Mouse (Mus musculus) hindbrain, embryonic 11.5 days (tissue): ENCODE data around the gene Spsb2. TPM values are rescaled to one million over a fixed set of nuclear protein-coding genes. Genes with fewer than 3 reads are reported as not detected.

ENCODE experiments used
- ATAC-seq: fragments of 200-750 bp; cut with Nextera tagmentation; 2 replicates; pipeline ENCODE4 v1.8.0; 2017; ENCODE audit warnings: mild to moderate bottlenecking, moderate TSS enrichment, moderate library complexity; ENCODE audit not compliant: low FRiP score
- DNase-seq: peaks from one replicate; pipeline ENCODE4 v3.0.0-alpha.2; 2015; ENCODE audit warnings: low spot score
- H3K27ac ChIP-seq: fragments of 300-500 bp; sonication (generic); 2 replicates; pipeline ENCODE4 v1.5.1; 2014; ENCODE audit warnings: mild to moderate bottlenecking, low read depth, low read length
- H3K27me3 ChIP-seq: fragments of 300-500 bp; sonication (generic); 2 replicates; pipeline ENCODE4 v1.6.1; 2014; ENCODE audit warnings: mild to moderate bottlenecking, low read length, moderate library complexity, mixed read lengths; ENCODE audit not compliant: control insufficient read depth, insufficient read depth
- H3K36me3 ChIP-seq: fragments of 300-500 bp; sonication (generic); 2 replicates; pipeline ENCODE4 v1.6.1; 2014; ENCODE audit warnings: mild to moderate bottlenecking, low read length, moderate library complexity, mixed read lengths; ENCODE audit not compliant: control insufficient read depth, insufficient read depth
- H3K4me1 ChIP-seq: fragments of 300-500 bp; sonication (generic); replicated peaks from 2 replicates; pipeline ENCODE4 v1.6.1; 2014; ENCODE audit warnings: low read length, mixed read lengths; ENCODE audit not compliant: control insufficient read depth, insufficient read depth
- H3K4me2 ChIP-seq: fragments of 300-500 bp; sonication (generic); replicated peaks from 2 replicates; pipeline ENCODE4 v1.6.1; 2014; ENCODE audit warnings: mild to moderate bottlenecking, low read depth, low read length
- H3K4me3 ChIP-seq: fragments of 300-500 bp; sonication (generic); 2 replicates; pipeline ENCODE4 v1.5.1; 2014; ENCODE audit warnings: low read depth, low read length
- H3K9ac ChIP-seq: fragments of 300-500 bp; sonication (generic); 2 replicates; pipeline ENCODE4 v1.6.1; 2014; ENCODE audit warnings: low read depth, low read length
- H3K9me3 ChIP-seq: fragments of 300-500 bp; sonication (generic); 2 replicates; pipeline ENCODE4 v1.6.1; 2016; ENCODE audit warnings: low read length; ENCODE audit not compliant: control insufficient read depth
- WGBS: fragments of 180-500 bp; shearing (Covaris S2); extraction: QIAGEN DNeasy Blood & Tissue Kit; methylation state at CpG from one replicate; pipeline ENCODE4 v1.1.7; 2014; 5-methylcytosine and 5-hydroxymethylcytosine counted together
- polyA plus RNA-seq: library from polyadenylated mRNA; unstranded; fragments of >200 nt; fragmentation: Nextera tagmentation; extraction: Ambion mirVana; gene quantifications from 2 replicates; pipeline ENCODE4 v1.2.1, GENCODE M21; 2014

Gene Spsb2
- 4.8 and 6.7 TPM in 2 replicates for polyA plus RNA-seq

DNA sequence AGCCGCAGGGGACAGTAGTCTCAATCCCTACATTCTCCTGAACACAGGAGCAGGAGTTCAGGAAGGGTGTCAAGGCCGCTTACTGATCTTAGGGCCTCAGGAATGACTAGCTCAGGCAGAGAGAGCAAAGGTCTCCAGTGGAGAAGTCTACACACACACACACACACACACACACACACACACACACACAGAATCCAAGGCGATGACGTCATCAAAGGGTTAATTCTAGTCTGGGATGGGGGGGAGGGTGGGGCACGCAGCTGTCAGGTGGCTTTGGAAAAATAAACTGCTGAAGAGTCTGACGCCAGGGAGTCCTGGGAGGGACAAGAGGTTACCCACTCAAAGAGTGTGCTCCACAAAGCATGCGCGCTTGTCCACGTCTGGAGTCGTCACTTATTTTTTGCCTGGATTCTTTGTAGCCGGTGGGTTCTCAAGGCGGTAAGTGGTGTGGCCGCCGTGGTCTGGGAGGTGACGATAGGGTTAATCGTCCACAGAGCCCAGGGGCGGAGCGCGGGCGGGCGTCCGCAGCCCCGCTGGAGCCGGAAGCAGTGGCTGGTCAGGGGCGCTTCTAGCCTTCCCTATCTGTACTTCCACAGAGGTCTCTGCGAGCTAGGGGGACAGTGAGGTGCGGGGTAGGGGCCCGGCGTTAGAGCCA lies at the start of gene Spsb2:
TSS of gene Spsb2 (plus strand) at position 304 of the 655 bp plus-strand sequence.
- H3K9me3 ChIP-seq, result no peaks in the 10 kb centered on the region
- H3K4me2 ChIP-seq, result peak within 1 kb of the TSS; percentile 98
- ATAC-seq (peak; percentile 56), DNase-seq (peak; percentile 79)
- WGBS, result 3% methylated on average over 29 of the region's 29 CpGs
- H3K36me3 ChIP-seq, result no peaks in the 10 kb centered on the region
- peak within 1 kb of the TSS; percentile 78 for H3K27ac ChIP-seq
- H3K9ac ChIP-seq, result peak within 1 kb of the TSS; percentile 76
- H3K4me1 ChIP-seq, result peaks cover 15% of the 10 kb centered on the region
- no peaks in the 10 kb centered on the region for H3K27me3 ChIP-seq
- peak within 1 kb of the TSS; percentile 54 for H3K4me3 ChIP-seq

DNA sequence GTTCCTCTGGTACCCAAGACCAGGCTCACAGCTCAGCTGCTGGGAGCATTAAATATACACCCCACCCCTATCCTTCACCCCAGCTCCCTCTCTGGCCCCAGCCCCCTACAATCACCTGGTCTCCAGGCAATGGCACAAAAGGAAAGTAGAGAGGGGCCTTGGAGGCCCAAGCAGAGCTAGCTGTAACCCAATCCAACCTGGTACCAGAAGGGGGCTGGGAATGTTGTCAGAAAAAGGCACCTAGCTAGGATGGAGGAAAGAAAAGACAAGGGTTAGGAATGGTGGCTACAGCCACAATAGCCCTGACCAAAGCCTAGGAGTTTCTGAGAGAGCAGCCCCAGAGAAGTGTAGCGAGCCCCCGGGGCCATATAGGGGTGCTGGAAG lies 49.6 kb upstream of the Spsb2 start:
- no peak for ATAC-seq
- 56% methylated on average over 2 of the region's 2 CpGs for WGBS
- no peaks in the 10 kb centered on the region for H3K9me3 ChIP-seq
- H3K4me2 ChIP-seq, result peak overlapping the region; percentile 9; the same call in 1 of the 2 replicates
- H3K27me3 ChIP-seq, result peaks cover 2% of the 10 kb centered on the region; the same call in 1 of the 2 replicates
- H3K36me3 ChIP-seq, result no peaks in the 10 kb centered on the region
- no peak for DNase-seq
- H3K4me3 ChIP-seq, result no peak overlapping the region
- H3K27ac ChIP-seq, result peak overlapping the region; percentile 96; the same call in 1 of the 2 replicates
- H3K9ac ChIP-seq, result no peak overlapping the region
- H3K4me1 ChIP-seq, result peaks cover 7% of the 10 kb centered on the region

- ATAC-seq (no peak), DNase-seq (peak; percentile 84)
- no peaks in the 10 kb centered on the region for H3K36me3 ChIP-seq
- peak overlapping the region; percentile 9; the same call in 1 of the 2 replicates for H3K4me2 ChIP-seq
- no peak overlapping the region for H3K27ac ChIP-seq
- peaks cover 2% of the 10 kb centered on the region; the same call in 1 of the 2 replicates for H3K27me3 ChIP-seq
- peaks cover 7% of the 10 kb centered on the region for H3K4me1 ChIP-seq
- 2% methylated on average over 5 of the region's 5 CpGs for WGBS
- H3K9ac ChIP-seq, result no peak overlapping the region
- H3K4me3 ChIP-seq, result no peak overlapping the region
- no peaks in the 10 kb centered on the region for H3K9me3 ChIP-seq
Observed at GRCm38 (mm10) chr6:124759259-124759658, 49.2 kb upstream of the Spsb2 start.

GRCm38 (mm10) chr6:124765951-124766350 lies 42.5 kb upstream of the Spsb2 start:
- Histone ChIP-seq H3K9me3 (no peaks in the 10 kb centered on the region), H3K4me2 (no peak overlapping the region), H3K4me3 (no peak overlapping the region), H3K9ac (no peak overlapping the region), H3K27me3 (peaks cover 4% of the 10 kb centered on the region), H3K27ac (no peak overlapping the region), H3K4me1 (no peaks in the 10 kb centered on the region; the same call in 1 of the 2 replicates), H3K36me3 (no peaks in the 10 kb centered on the region)
- ATAC-seq (no peak), DNase-seq (no peak)
- WGBS, result 81% methylated on average over 7 of the region's 7 CpGs

DNA sequence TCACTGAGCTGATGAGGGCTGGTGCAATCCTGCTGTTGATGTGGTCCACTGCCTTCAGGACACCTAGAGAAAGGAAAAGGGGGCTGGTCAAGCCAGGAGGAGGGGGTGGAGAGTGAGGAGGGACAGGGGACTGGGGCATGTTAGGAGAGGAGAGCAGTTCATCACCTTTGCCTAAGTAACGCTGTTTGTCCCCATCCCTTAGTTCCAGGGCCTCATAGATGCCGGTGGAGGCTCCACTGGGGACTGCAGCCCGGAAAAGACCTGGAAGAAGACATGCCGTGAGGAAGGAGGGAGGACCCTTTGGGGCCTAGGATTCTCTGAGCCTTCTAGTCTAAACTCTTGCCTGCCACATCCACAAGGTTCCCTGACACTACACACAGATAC lies 40.9 kb upstream of the Spsb2 start:
- no peak for ATAC-seq
- no peaks in the 10 kb centered on the region for H3K36me3 ChIP-seq
- no peak overlapping the region for H3K4me2 ChIP-seq
- no peak overlapping the region for H3K27ac ChIP-seq
- 34% methylated on average over 4 of the region's 4 CpGs for WGBS
- DNase-seq, result no peak
- H3K9ac ChIP-seq, result no peak overlapping the region
- H3K9me3 ChIP-seq, result no peaks in the 10 kb centered on the region
- no peak overlapping the region for H3K4me3 ChIP-seq
- H3K27me3 ChIP-seq, result peaks cover 4% of the 10 kb centered on the region
- H3K4me1 ChIP-seq, result no peaks in the 10 kb centered on the region; the same call in 1 of the 2 replicates

GRCm38 (mm10) chr6:124767920-124768703 lies 40.3 kb upstream of the Spsb2 start:
- 22% methylated on average over 19 of the region's 19 CpGs for WGBS
- H3K27me3 ChIP-seq, result peaks cover 2% of the 10 kb centered on the region; the same call in 1 of the 2 replicates
- H3K4me3 ChIP-seq, result no peak overlapping the region
- no peak for DNase-seq
- ATAC-seq, result peak; percentile 38
- H3K36me3 ChIP-seq, result no peaks in the 10 kb centered on the region
- no peaks in the 10 kb centered on the region; the same call in 1 of the 2 replicates for H3K4me1 ChIP-seq
- no peak overlapping the region for H3K27ac ChIP-seq
- no peaks in the 10 kb centered on the region for H3K9me3 ChIP-seq
- H3K9ac ChIP-seq, result no peak overlapping the region
- H3K4me2 ChIP-seq, result peak overlapping the region; percentile 51; the same call in 1 of the 2 replicates

GRCm38 (mm10) chr6:124768704-124769044 lies 39.8 kb upstream of the Spsb2 start:
- WGBS, result 5% methylated on average over 9 of the region's 9 CpGs
- peak overlapping the region; percentile 51 for H3K4me2 ChIP-seq
- peaks cover 2% of the 10 kb centered on the region; the same call in 1 of the 2 replicates for H3K27me3 ChIP-seq
- H3K4me1 ChIP-seq, result no peaks in the 10 kb centered on the region; the same call in 1 of the 2 replicates
- H3K9me3 ChIP-seq, result no peaks in the 10 kb centered on the region
- no peaks in the 10 kb centered on the region for H3K36me3 ChIP-seq
- no peak overlapping the region for H3K27ac ChIP-seq
- peak overlapping the region; percentile 35 for H3K4me3 ChIP-seq
- peak overlapping the region; percentile 46; the same call in 1 of the 2 replicates for H3K9ac ChIP-seq
- ATAC-seq (no peak; the same call in 1 of the 2 replicates), DNase-seq (no peak)

DNA sequence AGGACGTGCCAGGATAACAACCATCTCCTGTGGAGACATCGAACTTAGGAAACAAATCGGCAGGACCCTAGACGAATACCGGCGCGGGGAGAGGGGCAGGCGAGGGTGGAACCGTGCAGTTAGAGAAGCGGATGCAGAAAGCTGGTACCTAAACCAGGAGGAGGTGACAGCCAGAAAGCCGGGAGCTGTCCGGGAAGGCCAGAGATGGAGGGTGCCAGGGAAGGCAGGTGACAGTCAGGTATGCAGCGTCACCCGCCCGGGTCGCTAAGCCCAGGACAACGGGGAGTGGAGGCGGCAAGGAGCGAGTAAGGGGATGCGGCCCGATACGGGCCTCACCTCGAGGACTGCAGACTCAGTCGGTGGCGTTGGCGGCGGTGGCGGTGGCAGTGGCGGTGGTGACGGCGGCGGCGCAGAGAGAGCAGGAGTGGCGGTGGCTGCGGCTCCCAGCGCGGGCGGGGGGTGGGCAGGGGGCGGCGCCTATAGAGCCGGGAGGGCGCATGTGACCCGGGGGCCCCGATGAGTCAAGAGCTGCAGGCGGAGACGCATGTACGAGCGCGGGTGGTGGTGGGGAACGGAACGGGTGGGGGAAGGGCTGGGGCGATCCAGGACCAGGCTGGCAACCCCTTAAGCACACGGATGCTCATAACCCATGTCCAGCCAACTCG lies 39.2 kb upstream of the Spsb2 start, which contains the start of gene Eno2:
TSS of gene Eno2 (minus strand) at position 573 of the 665 bp plus-strand sequence.
- WGBS, result 1% methylated on average over 42 of the region's 54 CpGs
- no peaks in the 10 kb centered on the region for H3K9me3 ChIP-seq
- peak within 1 kb of the TSS; percentile 51 for H3K4me2 ChIP-seq
- no peaks in the 10 kb centered on the region; the same call in 1 of the 2 replicates for H3K4me1 ChIP-seq
- peak within 1 kb of the TSS; percentile 35 for H3K4me3 ChIP-seq
- peak; percentile 81 for ATAC-seq
- peak; percentile 68 for DNase-seq
- no peaks in the 10 kb centered on the region for H3K36me3 ChIP-seq
- peaks cover 2% of the 10 kb centered on the region; the same call in 1 of the 2 replicates for H3K27me3 ChIP-seq
- H3K9ac ChIP-seq, result peak within 1 kb of the TSS; percentile 46
- no peak within 1 kb of the TSS for H3K27ac ChIP-seq
